Mouse (Mus musculus) E14TG2a.4 (cell line): ENCODE results near the gene Pemt.

ENCODE experiments used
- H3K27me3 ChIP-seq: 2 replicates; pipeline ENCODE4 v1.6.1; 2014; ENCODE audit warnings: low read length, control low read depth; ENCODE audit not compliant: insufficient read depth
- H3K36me3 ChIP-seq: 2 replicates; pipeline ENCODE4 v1.6.1; 2014; ENCODE audit warnings: low read length, control low read depth; ENCODE audit not compliant: insufficient read depth
- H3K4me1 ChIP-seq: replicated peaks from 2 replicates; pipeline ENCODE4 v1.6.1; 2014; ENCODE audit warnings: low read depth, low read length, control low read depth
- H3K4me3 ChIP-seq: replicated peaks from 2 replicates; pipeline ENCODE4 v1.5.1; 2014; ENCODE audit warnings: mild to moderate bottlenecking, low read length
- H3K9me3 ChIP-seq: 2 replicates; pipeline ENCODE4 v1.6.1; 2014; ENCODE audit warnings: low read length, control low read depth
- CTCF ChIP-seq: conservative IDR thresholded peaks from 2 replicates; pipeline ENCODE4 v1.5.1; 2014; ENCODE audit warnings: low read length
- NANOG ChIP-seq: IDR thresholded peaks from 2 replicates; pipeline ENCODE4 v1.6.1; 2014; ENCODE audit warnings: borderline replicate concordance, low read length, mixed read lengths
- POU5F1 ChIP-seq: IDR thresholded peaks from 2 replicates; pipeline ENCODE4 v1.6.1; 2014; ENCODE audit warnings: low read length, borderline replicate concordance

Gene Pemt

DNA sequence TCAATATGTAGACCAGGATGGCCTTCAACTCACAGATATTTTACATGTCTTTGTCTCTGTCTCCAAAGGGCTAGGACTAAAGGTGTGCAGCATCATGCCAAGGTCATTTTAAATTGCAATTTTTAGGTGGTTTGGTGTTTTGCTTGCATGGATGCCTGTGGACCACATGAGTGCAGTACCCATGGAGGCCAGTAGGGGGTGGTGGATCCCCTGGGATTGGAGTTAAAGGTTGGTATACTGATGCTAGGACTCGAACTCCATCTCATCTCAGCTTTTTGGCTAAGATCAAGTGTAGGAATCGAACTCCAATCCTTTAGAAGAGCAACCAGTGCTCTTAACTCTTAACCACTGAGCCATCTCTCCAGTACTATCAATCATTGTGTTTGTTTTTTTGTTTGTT, 38.3 kb upstream of the Pemt start:
- TF ChIP-seq CTCF (peak; percentile 94), POU5F1 (no peak), NANOG (no peak)
- no peak overlapping the region for H3K4me3 ChIP-seq
- peaks cover 2% of the 10 kb centered on the region; the same call in 1 of the 2 replicates for H3K27me3 ChIP-seq
- H3K9me3 ChIP-seq, result no peaks in the 10 kb centered on the region
- peaks cover 30% of the 10 kb centered on the region for H3K4me1 ChIP-seq
- no peaks in the 10 kb centered on the region for H3K36me3 ChIP-seq

DNA sequence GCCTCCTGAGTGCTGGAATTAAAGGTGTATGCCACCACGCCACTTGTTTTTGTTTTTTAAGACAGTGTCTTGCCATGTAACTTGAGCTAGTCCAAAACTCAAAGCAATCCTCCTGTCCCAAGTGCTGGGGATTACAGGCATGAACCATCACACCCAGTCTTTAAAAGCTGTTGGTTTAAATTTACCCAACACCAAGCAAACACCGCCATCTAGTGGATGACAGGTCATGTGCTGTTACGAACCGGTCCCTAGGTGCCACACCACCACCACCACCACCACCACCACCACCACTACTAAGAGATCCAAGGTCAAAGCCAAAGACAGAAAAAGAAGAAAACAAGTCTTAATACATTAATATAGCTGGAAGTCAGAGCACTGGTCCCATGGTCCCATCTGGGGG, 30.5 kb upstream of the Pemt start:
- Histone ChIP-seq H3K9me3 (no peaks in the 10 kb centered on the region), H3K36me3 (no peaks in the 10 kb centered on the region), H3K4me3 (no peak overlapping the region), H3K27me3 (no peaks in the 10 kb centered on the region), H3K4me1 (peaks cover 11% of the 10 kb centered on the region)
- TF ChIP-seq CTCF (peak; percentile 51), POU5F1 (no peak)

DNA sequence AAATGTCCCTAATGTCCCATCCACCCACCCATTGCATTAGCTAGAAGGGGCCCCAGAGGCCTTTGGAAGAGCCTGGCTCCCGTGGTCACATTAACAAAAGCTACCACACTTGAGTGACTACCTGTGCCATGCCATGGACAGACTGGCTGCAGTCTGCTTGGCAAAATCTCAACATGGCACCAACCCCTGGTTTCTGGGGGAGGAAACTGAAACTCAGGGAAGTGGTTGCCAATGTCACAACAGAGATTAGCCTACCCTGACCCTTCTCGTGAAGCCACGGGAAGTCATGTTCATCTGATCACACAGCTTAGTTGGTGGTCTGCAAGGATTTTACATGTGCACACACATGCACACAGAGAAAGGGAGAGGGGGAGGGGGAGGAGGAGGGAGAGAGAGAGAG, 29.9 kb upstream of the Pemt start:
- no peaks in the 10 kb centered on the region for H3K36me3 ChIP-seq
- TF ChIP-seq NANOG (no peak), CTCF (no peak), POU5F1 (no peak)
- no peak overlapping the region for H3K4me3 ChIP-seq
- peaks cover 14% of the 10 kb centered on the region for H3K4me1 ChIP-seq
- no peaks in the 10 kb centered on the region for H3K27me3 ChIP-seq
- H3K9me3 ChIP-seq, result no peaks in the 10 kb centered on the region

DNA sequence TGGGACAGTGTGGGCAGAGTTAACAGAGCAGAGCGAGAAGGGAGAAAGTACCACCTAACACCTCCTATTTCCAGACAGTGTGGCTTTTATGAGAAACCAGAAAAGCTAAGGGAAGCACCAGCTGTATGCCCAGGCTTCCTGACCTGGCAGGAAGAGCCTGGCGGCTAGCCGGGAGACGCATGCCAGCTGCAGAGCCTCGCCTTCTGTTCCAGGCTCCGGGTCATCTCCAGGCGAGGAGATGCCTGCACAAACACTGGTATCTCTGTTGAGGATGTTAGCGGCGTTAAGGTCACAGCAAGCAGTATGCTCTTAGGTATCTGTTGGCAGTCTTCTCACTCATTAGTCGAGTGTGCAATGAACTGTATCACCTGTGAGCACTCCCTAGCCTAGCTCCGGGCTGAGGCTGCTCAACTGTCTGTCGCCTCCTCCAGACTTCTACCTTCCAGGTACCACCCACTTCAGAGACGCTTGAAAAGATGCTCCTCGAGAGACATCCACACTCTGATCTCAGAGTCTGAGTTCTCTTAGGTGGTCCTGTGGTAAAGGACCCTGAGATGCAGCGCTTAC, 27.7 kb upstream of the Pemt start:
- Histone ChIP-seq H3K27me3 (no peaks in the 10 kb centered on the region), H3K4me3 (no peak overlapping the region), H3K9me3 (no peaks in the 10 kb centered on the region), H3K36me3 (no peaks in the 10 kb centered on the region), H3K4me1 (peaks cover 19% of the 10 kb centered on the region)
- no peak for TF ChIP-seq POU5F1
- no peak for TF ChIP-seq CTCF
- no peak for TF ChIP-seq NANOG

DNA sequence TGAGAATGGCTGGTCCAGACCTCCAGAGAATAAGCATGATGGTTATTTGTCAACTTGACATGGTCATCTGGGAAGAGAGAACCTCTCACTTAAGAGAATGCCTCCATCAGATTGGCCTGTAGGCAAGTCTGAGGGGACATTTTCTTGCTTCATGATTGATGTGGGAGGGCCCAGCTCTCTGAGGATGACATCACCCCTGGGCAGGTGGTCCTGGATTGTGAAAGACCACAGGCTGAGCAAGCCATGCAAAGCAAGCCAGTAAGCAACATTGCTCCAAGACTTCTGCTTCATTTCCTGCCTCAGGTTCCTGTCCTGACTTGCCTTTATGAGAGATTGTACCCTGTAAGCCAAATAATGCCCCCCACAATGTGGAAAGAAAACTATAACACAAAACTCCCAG, 26.8 kb upstream of the Pemt start:
- Histone ChIP-seq H3K9me3 (no peaks in the 10 kb centered on the region), H3K27me3 (peaks cover 3% of the 10 kb centered on the region; the same call in 1 of the 2 replicates), H3K36me3 (no peaks in the 10 kb centered on the region), H3K4me3 (no peak overlapping the region), H3K4me1 (peaks cover 19% of the 10 kb centered on the region)
- TF ChIP-seq CTCF (no peak), NANOG (no peak), POU5F1 (no peak)

DNA sequence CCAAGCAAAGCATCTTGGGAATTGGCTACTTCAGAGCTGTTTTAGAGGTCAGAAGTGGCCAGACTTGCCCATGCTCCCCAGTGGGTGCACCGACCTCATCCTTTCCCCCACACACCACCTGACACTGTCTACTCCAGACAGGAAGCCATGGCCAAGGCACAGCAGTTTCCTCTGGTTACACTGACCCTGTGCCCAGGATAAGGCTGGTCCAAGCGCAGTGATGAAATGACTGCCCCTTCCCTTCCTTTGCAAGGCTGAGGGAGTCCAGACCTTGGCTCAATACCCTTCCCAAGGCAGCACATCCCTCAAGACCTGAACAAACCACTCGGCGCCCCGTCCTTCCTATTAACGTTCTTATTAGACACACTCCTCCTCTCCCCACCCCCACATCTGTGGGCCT, 24.9 kb upstream of the Pemt start:
- Histone ChIP-seq H3K4me3 (no peak overlapping the region), H3K36me3 (no peaks in the 10 kb centered on the region)

DNA sequence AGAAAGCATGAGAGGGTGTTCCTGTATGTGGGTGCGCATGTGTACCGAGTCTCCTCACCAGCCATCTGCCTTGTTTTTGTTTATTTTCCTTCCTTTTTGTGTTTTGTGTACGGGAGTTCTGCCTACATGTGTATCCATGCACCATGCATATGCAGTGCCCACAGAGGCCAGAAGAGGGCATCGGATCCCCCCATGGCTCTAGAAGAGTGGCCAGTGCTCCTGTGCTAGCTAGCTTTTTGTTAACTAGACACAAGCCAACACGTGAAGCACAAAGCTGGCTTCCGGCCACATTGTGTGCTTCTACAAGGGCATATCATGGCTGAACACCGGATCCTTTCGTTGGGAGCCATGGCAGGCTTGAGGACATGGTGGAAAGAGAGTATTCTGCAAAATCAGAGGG, 24.3 kb upstream of the Pemt start:
- H3K4me3 ChIP-seq, result no peak overlapping the region
- no peaks in the 10 kb centered on the region for H3K9me3 ChIP-seq
- peaks cover 19% of the 10 kb centered on the region for H3K4me1 ChIP-seq
- no peaks in the 10 kb centered on the region for H3K36me3 ChIP-seq
- TF ChIP-seq CTCF (peak; percentile 91), POU5F1 (no peak)
- peaks cover 10% of the 10 kb centered on the region; the same call in 1 of the 2 replicates for H3K27me3 ChIP-seq

More for the DNA sequence above, 24.9 kb upstream of the Pemt start:
- peaks cover 19% of the 10 kb centered on the region for H3K4me1 ChIP-seq
- peaks cover 10% of the 10 kb centered on the region; the same call in 1 of the 2 replicates for H3K27me3 ChIP-seq
- TF ChIP-seq CTCF, result no peak
- no peak for TF ChIP-seq POU5F1
- no peak for TF ChIP-seq NANOG
- H3K9me3 ChIP-seq, result no peaks in the 10 kb centered on the region

DNA sequence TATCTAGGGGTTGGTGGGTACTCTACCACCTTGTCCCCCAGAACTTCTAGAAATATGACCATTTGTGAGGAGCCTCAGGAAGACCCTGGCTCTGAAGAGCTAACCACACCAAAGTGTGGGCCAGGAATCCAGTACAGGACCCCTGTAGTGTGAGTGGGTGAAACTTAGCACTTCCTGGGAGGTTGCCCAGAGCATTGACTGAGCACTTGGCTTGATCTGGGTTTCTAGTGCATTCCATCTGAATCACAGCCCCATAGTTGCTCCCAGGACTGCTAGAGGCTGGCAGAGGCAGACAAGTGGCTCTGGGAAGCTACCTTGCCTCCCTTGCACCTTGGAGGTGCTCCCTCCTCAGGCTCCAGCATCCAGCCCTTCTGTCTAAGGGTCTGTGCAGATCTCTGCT, 22.3 kb upstream of the Pemt start:
- peaks cover 15% of the 10 kb centered on the region for H3K4me1 ChIP-seq
- no peak for TF ChIP-seq NANOG
- TF ChIP-seq CTCF, result no peak
- TF ChIP-seq POU5F1, result no peak
- H3K4me3 ChIP-seq, result no peak overlapping the region
- no peaks in the 10 kb centered on the region for H3K9me3 ChIP-seq
- H3K27me3 ChIP-seq, result peaks cover 10% of the 10 kb centered on the region; the same call in 1 of the 2 replicates
- no peaks in the 10 kb centered on the region for H3K36me3 ChIP-seq

DNA sequence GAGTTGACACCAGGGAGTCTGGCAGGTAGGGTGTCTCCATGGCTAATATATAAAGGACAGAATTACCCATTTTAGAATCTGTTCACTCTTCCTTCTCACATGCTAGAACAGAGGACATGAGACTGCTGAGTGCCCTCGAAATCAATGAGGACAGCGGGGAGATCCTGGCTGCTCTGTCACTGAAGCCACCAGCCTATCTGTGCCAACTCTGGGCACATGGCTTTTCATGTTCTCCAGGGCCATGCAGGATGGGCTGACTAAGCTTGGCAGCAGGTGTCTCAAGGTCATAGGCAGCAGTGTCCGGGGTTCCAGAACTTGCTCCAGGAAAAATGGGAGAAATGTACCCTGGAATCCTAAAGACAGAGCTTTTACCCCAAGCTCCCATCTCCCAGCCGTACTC, 21.4 kb upstream of the Pemt start:
- no peak overlapping the region for H3K4me3 ChIP-seq
- TF ChIP-seq NANOG (no peak), CTCF (no peak), POU5F1 (no peak)
- H3K4me1 ChIP-seq, result peaks cover 12% of the 10 kb centered on the region
- no peaks in the 10 kb centered on the region for H3K9me3 ChIP-seq
- peaks cover 10% of the 10 kb centered on the region; the same call in 1 of the 2 replicates for H3K27me3 ChIP-seq
- H3K36me3 ChIP-seq, result no peaks in the 10 kb centered on the region

DNA sequence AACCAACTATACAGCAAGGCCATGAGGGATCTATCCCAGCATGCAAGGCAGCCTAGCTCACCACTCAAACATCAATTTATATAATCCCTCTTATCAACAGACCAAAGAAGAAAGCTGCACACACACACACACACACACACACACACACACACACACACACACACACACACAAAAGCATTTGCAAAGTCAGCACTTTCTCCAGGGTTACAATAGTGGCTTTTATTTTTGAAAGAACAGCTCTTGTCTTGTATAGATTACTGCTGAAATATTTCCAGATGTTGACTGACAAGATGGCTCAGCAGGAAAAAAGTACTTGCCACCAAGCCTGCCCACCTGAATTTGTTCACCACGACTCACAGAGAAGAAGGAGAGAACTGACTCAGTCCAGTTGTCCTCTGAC, 19.0 kb upstream of the Pemt start:
- Histone ChIP-seq H3K36me3 (no peaks in the 10 kb centered on the region), H3K27me3 (peaks cover 14% of the 10 kb centered on the region; the same call in 1 of the 2 replicates), H3K4me3 (no peak overlapping the region), H3K4me1 (peaks cover 11% of the 10 kb centered on the region), H3K9me3 (no peaks in the 10 kb centered on the region)
- TF ChIP-seq CTCF, result no peak
- TF ChIP-seq POU5F1, result no peak
- no peak for TF ChIP-seq NANOG
